Mouse (Mus musculus): ENCODE results near the gene Bmp7.

Gene Bmp7

DNA sequence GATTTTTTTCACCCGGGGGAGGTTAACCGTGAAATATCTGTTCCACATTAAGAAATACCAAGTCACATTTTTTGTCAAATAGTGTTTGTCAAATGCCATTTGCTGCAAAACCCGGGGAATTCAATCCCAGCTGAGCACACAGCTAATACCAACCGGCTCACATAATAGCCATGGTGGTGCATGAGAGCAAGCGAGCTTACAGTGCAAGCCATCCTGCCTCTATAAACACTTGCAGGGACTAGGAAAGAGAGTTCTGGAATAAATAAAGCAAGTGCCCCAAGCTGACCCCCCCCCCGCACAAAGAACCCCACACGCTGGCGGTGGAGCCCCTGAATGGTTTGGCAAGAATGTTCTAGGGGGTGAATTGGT, 5.7 kb downstream of the Bmp7 start:
- TF ChIP-seq GATA4 (IDR thresholded peaks at IDR 0.05; ENCODE audit: insufficient replicate concordance, low read length), result no peak

DNA sequence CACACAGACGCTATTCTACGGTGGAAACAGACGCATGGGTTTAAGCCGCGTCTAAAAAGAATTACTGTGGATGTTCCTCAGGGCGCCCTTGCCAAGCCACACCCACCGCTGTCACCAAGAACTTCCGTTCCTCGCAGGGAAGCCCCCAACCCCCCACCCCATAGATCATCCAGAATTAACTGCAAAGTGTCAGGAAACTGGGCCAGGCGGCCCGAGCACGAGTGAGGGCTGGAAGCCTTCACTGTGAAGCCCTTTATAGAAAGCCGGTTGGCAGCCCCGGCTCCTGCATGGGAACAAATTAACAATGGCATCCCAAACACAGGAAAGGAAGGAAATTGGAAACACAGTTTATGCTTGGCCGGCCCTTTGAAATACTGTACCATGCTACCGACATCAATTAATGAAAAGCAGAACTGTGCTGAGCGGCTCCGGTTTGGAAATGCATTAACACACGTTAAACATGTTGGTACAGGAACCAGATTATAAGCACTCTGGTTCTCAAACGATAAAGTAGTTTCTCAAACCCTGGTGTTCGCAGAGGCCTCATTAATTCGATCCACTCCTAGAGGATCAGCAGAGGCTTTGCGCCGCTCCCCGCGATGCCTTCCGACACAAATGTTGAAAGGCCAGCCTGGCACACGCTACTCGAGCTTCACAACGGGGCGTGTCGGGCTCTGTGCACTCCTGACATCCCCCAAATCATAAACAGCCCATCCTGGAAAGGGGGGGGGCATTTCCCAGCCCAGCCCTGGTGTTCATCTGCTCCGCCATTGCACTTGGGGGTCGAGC, 6.3 kb downstream of the Bmp7 start:
- TF ChIP-seq GATA4 (IDR thresholded peaks at IDR 0.05; ENCODE audit: insufficient replicate concordance, low read length), result no peak

DNA sequence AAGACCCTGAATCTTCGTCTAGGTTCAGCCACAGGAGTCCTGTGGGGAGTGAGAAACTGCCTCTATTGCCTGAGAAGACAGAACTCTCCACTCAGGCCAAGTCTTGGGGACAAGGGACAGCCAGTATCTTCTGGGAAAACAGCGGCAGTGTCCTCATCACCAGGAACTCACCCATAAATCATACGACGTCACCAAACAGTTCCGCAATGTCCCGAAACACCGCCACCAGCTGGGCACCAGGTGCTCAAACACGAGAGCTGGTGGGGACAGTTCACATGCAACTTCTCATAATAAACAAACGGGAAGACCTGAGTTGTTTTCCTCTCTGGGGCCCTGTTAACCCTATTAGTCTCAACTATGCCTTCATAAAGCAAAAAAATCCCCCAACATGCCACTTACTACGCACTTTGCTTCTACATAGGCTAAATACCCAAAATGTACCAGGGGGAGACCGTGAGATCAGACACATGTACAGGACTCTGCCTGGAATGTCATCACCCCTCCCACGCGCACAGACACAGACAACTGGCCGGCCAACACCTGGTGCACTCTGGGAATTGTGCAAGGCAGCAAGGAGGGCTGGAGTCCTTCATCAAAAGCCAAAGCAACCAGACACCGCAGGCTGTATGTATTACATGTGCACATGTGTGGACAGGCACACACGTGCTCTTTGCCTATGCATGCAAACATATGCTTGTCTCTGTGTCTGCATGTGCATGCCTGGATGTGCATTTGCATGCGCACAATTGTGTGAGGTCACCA, 8.8 kb downstream of the Bmp7 start:
- no peak for TF ChIP-seq GATA4 (IDR thresholded peaks at IDR 0.05; ENCODE audit: insufficient replicate concordance, low read length)

DNA sequence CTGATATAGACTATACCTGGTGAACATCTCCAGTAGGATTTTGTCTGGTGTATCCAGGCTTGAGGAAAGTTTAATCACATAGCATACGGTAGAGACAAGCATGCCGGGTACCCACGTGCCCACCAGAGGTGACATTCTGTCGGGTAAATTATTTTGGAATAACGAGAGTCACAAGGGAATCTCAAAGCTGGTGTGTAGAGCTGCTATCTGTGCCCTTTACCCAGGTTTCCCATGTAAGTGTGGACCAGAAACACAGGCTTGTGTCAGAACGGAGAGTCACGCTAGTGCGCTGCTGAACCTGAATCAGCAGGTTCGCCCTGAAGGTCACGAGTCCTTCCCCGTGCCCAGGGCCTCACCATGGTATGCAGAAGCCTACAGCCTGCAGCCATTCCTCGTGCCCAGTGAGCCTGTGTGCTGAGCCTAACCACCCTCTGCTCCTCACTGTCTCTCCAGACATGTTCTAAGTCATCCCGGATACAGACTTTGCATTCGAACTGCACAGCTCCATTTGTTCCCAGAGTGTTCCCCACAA, 10.2 kb downstream of the Bmp7 start:
- TF ChIP-seq GATA4 (IDR thresholded peaks at IDR 0.05; ENCODE audit: insufficient replicate concordance, low read length), result no peak

DNA sequence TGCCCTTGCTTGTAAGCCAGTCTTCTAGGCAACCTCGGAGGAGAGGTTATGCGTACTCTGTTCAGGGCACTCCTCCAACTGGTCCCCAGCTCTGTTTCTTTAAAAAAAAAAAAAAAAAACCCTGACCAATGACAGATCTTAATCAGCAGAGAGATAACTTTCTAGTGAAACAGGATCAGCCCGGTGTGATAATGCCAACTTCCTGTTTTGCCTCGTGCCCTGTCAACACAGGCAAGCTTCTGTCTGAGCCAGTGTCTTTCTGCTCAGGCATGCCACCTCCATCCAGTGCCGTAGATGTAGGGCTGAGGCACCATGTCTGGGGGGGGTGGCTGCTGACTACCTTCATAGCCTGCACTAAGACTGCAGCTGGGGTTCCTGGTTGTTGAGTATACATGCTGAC, 12.5 kb downstream of the Bmp7 start:
- no peak for TF ChIP-seq GATA4 (IDR thresholded peaks at IDR 0.05; ENCODE audit: insufficient replicate concordance, low read length)

DNA sequence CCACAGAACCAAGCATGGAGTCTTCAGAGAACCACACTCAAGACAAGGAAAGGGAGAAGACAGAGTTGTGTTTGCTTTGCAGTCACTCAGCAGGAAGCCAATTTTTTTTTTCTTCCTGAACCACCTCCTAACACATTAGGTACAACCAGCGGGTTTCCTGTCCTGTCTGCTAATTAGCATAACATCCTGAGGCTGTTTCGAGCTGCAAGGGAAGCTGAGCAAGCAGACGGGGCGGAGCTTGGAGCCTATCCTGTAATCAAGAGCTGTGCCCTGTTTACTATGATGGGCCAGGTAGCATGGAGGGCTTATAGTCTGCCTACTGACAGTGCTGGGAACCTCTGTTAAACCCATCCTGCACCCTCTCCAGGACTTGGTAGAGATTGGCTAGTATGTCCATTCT, 13.8 kb downstream of the Bmp7 start:
- TF ChIP-seq GATA4 (IDR thresholded peaks at IDR 0.05; ENCODE audit: insufficient replicate concordance, low read length), result no peak

DNA sequence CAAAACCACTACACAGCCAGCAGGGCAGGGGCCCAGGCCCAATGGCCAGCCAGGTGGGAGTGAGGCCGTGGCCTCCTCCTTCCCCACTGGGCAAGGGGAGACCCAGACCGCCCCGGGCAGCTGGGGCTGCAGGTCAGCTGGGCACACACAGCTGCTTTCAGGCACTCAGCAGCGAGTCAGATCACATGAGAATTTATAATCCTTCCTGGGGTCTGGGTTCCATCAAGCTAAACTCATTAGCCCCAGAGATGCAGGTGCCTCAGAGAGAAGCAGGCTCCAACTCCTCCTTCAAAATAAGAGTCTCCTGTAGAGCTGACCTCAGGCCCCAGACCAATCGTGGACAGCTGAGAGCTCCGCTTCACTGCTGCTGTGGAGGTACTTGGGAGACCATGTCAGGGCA, 15.2 kb downstream of the Bmp7 start:
- no peak for TF ChIP-seq GATA4 (IDR thresholded peaks at IDR 0.05; ENCODE audit: insufficient replicate concordance, low read length)

DNA sequence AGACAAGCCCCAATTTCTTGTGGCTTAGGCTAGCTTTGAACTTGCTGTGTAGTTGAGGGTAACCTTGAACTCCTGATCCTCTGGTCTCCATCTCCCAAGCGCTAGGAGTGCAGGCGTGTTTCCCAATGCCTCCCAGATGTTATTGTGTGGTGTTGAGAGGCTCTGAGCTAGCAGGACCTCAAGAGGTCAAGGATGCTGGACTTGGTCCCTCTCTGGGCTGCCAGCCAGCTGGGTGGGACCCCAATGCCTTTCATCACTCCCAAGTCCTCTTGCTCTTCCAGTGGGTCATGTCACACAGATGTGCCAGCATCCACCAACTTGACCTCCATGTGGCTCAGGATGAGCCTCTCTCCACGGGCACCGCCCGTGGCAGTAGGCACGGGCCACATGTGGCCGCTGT, 16.9 kb downstream of the Bmp7 start:
- no peak for TF ChIP-seq GATA4 (IDR thresholded peaks at IDR 0.05; ENCODE audit: insufficient replicate concordance, low read length)

DNA sequence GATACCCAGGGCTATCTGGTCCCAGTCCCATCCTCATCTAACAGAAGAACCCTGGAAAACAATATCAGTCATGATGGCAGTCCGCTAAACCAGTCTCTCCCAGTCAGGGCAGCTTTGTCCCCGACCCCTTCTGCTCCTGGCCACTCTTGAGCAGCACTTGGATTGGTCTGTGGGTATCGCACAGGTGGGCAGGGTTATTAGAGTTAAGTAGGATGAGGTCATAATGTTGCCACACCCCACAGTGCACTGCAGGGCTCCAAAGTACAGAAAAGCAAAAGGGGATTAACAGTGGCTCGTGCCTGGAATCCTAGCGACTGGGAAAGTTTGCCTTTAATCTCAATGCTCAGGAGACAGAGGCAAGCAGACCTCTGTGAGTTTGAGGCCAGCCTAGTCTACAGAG, 17.5 kb downstream of the Bmp7 start:
- no peak for TF ChIP-seq GATA4 (IDR thresholded peaks at IDR 0.05; ENCODE audit: insufficient replicate concordance, low read length)

DNA sequence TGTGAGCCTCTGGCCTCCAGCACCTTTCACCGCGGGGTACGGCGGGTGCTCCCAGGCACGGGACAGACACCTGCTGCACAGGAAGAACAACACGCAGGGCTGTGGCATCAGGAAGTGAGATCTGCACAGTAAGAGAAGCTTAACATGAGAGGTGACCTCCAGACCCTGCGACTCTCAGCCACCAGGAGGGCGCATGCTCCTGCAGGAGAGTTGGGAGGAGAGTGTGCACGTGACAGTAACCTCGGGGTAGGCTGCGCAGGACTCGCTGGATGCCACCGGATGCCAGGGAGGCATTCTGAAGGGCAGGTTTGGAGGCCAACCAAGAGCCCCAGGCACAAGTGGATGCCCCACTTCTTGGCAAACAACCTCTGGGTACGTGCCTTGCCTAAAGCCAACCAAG, 26.1 kb downstream of the Bmp7 start:
- no peak for TF ChIP-seq GATA4 (IDR thresholded peaks at IDR 0.05; ENCODE audit: insufficient replicate concordance, low read length)

DNA sequence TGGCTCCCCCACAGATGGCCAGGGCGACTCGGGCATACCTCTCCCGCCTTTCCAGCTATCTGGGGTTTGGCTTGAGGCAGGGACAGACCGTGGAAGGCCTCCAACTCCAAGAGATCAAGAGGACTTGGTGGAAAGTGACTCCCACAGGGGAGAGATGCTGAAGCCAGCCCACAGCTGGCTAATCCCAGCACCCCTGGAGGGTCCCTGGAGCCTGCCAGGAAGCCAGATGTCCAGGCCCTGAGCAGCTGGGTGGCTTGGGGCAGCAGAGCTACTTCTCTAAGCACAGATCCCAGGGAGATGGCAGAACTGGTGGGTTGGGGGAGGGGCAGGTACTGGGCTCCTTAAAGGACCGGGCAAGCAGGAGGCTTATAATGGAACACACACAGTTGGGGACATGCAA, 28.4 kb downstream of the Bmp7 start:
- no peak for TF ChIP-seq GATA4 (IDR thresholded peaks at IDR 0.05; ENCODE audit: insufficient replicate concordance, low read length)

DNA sequence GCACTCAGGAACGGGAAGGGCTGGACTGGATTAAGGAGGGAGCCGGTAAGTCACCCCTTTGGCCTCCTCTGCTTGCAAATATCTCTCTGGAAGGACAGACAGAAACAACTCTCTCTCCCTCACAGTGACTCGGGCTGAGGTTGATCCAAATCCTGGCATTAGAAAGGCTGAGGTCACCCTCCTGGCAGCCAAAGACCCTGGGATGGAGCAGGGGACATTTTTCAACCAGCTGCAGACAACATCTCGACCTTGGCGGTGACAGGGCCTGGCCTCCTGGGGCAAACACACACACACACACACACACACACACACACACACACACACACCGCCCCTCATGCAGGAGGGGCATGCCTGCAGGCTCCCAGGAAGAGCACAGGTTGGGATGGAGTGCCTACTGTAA, 29.0 kb downstream of the Bmp7 start:
- no peak for TF ChIP-seq GATA4 (IDR thresholded peaks at IDR 0.05; ENCODE audit: insufficient replicate concordance, low read length)

DNA sequence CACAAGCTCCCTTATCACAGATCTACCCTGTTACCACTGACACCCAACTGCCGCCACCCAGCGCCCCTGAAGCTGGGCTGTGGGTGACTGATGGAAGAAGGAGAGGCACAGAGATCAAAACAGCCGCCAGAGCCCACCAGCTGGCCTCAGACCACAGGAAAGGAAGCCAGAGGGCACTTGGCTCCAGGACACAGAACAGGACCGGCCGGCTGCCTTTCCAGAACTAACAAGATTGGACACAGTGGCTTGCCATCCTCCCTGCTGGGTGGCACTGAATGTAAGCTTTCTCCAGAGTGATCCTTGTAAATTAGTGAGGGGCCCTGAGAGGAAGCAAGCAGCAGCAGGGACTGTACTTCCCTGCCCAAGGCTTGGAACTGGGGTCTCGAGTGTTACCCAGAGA, 30.7 kb downstream of the Bmp7 start:
- no peak for TF ChIP-seq GATA4 (IDR thresholded peaks at IDR 0.05; ENCODE audit: insufficient replicate concordance, low read length)

DNA sequence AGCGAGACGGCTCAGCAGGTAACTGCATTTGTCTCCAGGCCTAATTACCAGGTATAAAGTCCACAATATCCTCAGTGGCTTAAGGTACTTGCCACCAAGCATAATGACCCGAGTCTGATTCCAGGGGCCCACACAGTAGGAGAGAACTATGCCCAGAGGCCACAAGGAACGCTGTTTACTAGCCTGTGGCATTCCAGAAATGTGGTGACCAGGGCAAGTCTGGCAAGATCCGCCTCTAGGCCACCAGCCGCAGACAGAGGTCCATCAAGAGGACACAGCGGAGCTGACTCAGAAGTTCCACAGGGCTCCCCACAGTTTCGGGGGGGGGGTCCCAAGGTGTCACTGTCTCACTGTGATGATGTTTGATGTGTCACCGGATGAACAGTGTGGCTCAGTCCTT, 34.0 kb downstream of the Bmp7 start:
- TF ChIP-seq GATA4 (IDR thresholded peaks at IDR 0.05; ENCODE audit: insufficient replicate concordance, low read length), result no peak

DNA sequence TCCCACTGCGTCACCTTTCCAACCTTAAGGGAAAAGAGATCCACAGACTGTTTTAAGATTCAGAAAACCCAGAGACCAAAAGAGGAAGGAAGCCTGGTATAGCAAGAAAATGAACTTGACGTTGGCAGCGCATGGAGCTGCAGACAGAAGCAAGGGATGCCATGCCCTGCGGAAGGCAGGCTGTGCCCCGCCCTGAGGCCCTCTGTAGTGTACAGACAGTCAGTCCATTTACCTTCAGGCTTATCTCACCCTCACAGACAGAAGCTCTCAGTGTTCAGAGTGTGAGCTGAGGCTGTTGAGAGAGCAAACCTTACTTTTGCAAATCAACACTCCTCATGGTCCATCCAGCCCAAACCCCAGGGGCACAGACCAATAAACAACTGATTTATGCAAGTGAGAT, 35.1 kb downstream of the Bmp7 start:
- TF ChIP-seq GATA4 (IDR thresholded peaks at IDR 0.05; ENCODE audit: insufficient replicate concordance, low read length), result no peak

DNA sequence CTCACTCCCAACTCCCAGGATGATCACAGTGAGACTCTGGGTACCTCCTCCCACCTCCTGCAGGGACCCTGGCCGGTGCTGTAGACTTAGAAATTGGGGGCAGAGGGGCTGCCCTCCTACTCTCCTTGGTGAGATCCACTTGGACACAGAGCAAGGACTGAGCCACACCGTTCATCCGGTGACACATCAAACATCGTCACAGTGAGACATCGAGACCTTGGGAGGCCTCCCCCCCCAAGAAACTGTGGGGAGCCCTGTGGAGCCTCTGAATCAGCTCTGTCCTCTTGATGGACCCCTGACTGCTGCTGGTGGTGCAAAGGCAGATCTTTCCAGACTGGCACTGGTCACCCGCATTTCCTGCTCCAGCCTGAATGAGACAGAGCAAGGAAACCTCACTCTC, 35.5 kb downstream of the Bmp7 start:
- TF ChIP-seq GATA4 (IDR thresholded peaks at IDR 0.05; ENCODE audit: insufficient replicate concordance, low read length), result no peak
